6 mouse cellular contexts compared by ENCODE assay signal in genomic region chr1:112486046-112486445, GRCm38 (mm10).
DNase-seq lines count a peak whose midpoint lies in the region; TF ChIP-seq lines count a peak whose summit lies in the region.
"Not testable (repeated sequence)": the region's sequence is repeated elsewhere in the genome, so short reads cannot be mapped to it uniquely, and the experiment has no call there.

No protein-coding gene starts in this region.

- not testable (repeated sequence) for H3K27ac ChIP-seq in testis, adult 2 months (ENCODE audit: control insufficient read depth, insufficient read depth, low read depth, low read length)

- not testable (repeated sequence) for H3ac ChIP-seq in myocyte (ENCODE audit: control insufficient read depth, insufficient read length)

- not testable (repeated sequence) for H3K4me3 ChIP-seq in myocyte
- H3K4me3 ChIP-seq in testis, adult 2 months (ENCODE audit: control insufficient read depth, low read depth, low read length), result peak overlapping the region; percentile 8; the same call in 1 of the 2 replicates

- not testable (repeated sequence) for H3K27me3 ChIP-seq in myocyte (ENCODE audit: control insufficient read depth, insufficient read depth, insufficient read length); testis, adult 2 months (ENCODE audit: control insufficient read depth, insufficient read depth, low read length)

- not testable (repeated sequence) for H3K4me1 ChIP-seq in testis, adult 2 months (ENCODE audit: control insufficient read depth, insufficient read depth, low read length)

- peak overlapping the region; percentile 50 for H3K4me2 ChIP-seq in myocyte (ENCODE audit: low read depth)

- DNase-seq in NIH3T3 (ENCODE audit: low read depth) (peak; percentile 51), R1 (ENCODE audit: low read depth, low spot score) (peak; percentile 4), ZHBTc4 (ENCODE audit: low read depth, low spot score) (peak; percentile 14)
- peak; percentile 60 for DNase-seq in testis, postnatal 14 days (ENCODE audit: low spot score)

- H3K79me2 ChIP-seq in myocyte (ENCODE audit: control insufficient read depth, insufficient read depth), result not testable (repeated sequence)

- H3K36me3 ChIP-seq in myocyte (ENCODE audit: control insufficient read depth, insufficient read depth); testis, adult 2 months (ENCODE audit: control insufficient read depth, insufficient read depth, low read length): not testable (repeated sequence)

- not testable (repeated sequence) for TF ChIP-seq POLR2A in myocyte (IDR thresholded peaks at IDR 0.05; ENCODE audit: insufficient read length, low read depth); testis, adult 2 months (IDR thresholded peaks at IDR 0.05; ENCODE audit: control insufficient read depth, low read depth, low read length)

- TF ChIP-seq CTCF in testis, adult 2 months (IDR thresholded peaks at IDR 0.05; ENCODE audit: control insufficient read depth, insufficient read depth, insufficient replicate concordance, low read depth, low read length), result not testable (repeated sequence)

Comparison
In these comparisons a context has a peak if more than half of its experiments do, and no peak if none do; other contexts are left out.
1. DNase-seq: peak in every context shown above with its lines; median percentile 60 in testis, postnatal 14 days; 51 in NIH3T3; 14 in ZHBTc4; 4 in R1.